Mouse (Mus musculus): Measurements from ENCODE around the gene Acvr2b. TPM values are rescaled to one million over a fixed set of nuclear protein-coding genes. Genes with fewer than 3 reads are reported as not detected.

Gene Acvr2b
- polyA plus RNA-seq, 1 experiment: 6.2 TPM

GRCm38 (mm10) chr9:119425976-119426415, 24.1 kb downstream of the Acvr2b start:
- Histone ChIP-seq H3K27me3 (replicated peaks; ENCODE audit: control insufficient read depth, insufficient read depth, low read length) (no peaks in the 10 kb centered on the region), H3K36me3 (ENCODE audit: control insufficient read depth, insufficient read depth, low read length) (no peaks in the 10 kb centered on the region), H3K27ac (ENCODE audit: insufficient read depth, low read depth, low read length) (no peak overlapping the region), H3K4me1 (ENCODE audit: control insufficient read depth, insufficient read depth, low read length) (peaks cover 13% of the 10 kb centered on the region), H3K4me3 (ENCODE audit: insufficient read depth, low read depth, low read length) (no peak overlapping the region)
- DNase-seq: no peak
- WGBS: 86% methylated on average over 13 of the region's 13 CpGs
- TF ChIP-seq CTCF (conservative IDR thresholded peaks at IDR 0.05; ENCODE audit: insufficient read depth, insufficient read length, low read depth, low read length) (no peak), POLR2A (IDR thresholded peaks at IDR 0.05; ENCODE audit: low read depth, low read length) (no peak)

DNA sequence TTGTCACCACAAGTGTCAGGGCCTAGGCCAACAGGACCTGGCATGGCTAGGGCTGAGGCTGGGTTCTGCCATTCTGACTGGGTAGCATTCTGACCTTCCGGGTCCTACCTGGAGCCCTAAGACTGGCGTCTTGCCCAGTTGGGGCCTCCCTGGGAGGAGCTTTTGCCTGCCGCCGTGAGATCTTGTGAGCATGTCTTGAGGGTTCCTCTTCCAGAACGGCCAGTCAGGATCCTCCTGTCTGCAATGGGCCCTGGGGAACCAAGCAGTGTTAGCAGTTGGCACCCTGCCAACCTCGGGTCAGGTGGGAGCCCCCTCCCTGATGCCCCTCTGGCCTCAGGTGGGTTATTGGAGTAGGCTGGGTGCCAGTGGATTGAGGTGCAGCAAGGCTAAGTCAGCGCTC, 24.6 kb downstream of the Acvr2b start:
- Histone ChIP-seq H3K36me3 (ENCODE audit: control insufficient read depth, insufficient read depth, low read length) (no peaks in the 10 kb centered on the region), H3K4me1 (ENCODE audit: control insufficient read depth, insufficient read depth, low read length) (peaks cover 13% of the 10 kb centered on the region), H3K4me3 (ENCODE audit: insufficient read depth, low read depth, low read length) (no peak overlapping the region), H3K27ac (ENCODE audit: insufficient read depth, low read depth, low read length) (no peak overlapping the region), H3K27me3 (replicated peaks; ENCODE audit: control insufficient read depth, insufficient read depth, low read length) (no peaks in the 10 kb centered on the region)
- WGBS: 27% methylated on average over 7 of the region's 7 CpGs
- DNase-seq: peak; percentile 42
- TF ChIP-seq CTCF (conservative IDR thresholded peaks at IDR 0.05; ENCODE audit: insufficient read depth, insufficient read length, low read depth, low read length) (no peak), POLR2A (IDR thresholded peaks at IDR 0.05; ENCODE audit: low read depth, low read length) (no peak)

- Histone ChIP-seq H3K27ac (ENCODE audit: insufficient read depth, low read depth, low read length) (no peak overlapping the region), H3K4me3 (ENCODE audit: insufficient read depth, low read depth, low read length) (no peak overlapping the region), H3K27me3 (replicated peaks; ENCODE audit: control insufficient read depth, insufficient read depth, low read length) (no peaks in the 10 kb centered on the region), H3K4me1 (ENCODE audit: control insufficient read depth, insufficient read depth, low read length) (peaks cover 8% of the 10 kb centered on the region), H3K36me3 (ENCODE audit: control insufficient read depth, insufficient read depth, low read length) (no peaks in the 10 kb centered on the region)
- 36% methylated on average over 7 of the region's 7 CpGs for WGBS
- TF ChIP-seq POLR2A (IDR thresholded peaks at IDR 0.05; ENCODE audit: low read depth, low read length) (no peak), CTCF (conservative IDR thresholded peaks at IDR 0.05; ENCODE audit: insufficient read depth, insufficient read length, low read depth, low read length) (peak; percentile 99)
- DNase-seq: peak; percentile 89
Observed at GRCm38 (mm10) chr9:119430311-119430710, 28.4 kb downstream of the Acvr2b start.

- Histone ChIP-seq H3K27ac (ENCODE audit: insufficient read depth, low read depth, low read length) (no peak overlapping the region), H3K4me3 (ENCODE audit: insufficient read depth, low read depth, low read length) (no peak overlapping the region), H3K36me3 (ENCODE audit: control insufficient read depth, insufficient read depth, low read length) (no peaks in the 10 kb centered on the region), H3K4me1 (ENCODE audit: control insufficient read depth, insufficient read depth, low read length) (no peaks in the 10 kb centered on the region), H3K27me3 (replicated peaks; ENCODE audit: control insufficient read depth, insufficient read depth, low read length) (no peaks in the 10 kb centered on the region)
- 63% methylated on average over 2 of the region's 2 CpGs for WGBS
- no peak for DNase-seq
- TF ChIP-seq POLR2A (IDR thresholded peaks at IDR 0.05; ENCODE audit: low read depth, low read length): no peak
Observed at GRCm38 (mm10) chr9:119435855-119436254, 33.9 kb downstream of the Acvr2b start.

DNA sequence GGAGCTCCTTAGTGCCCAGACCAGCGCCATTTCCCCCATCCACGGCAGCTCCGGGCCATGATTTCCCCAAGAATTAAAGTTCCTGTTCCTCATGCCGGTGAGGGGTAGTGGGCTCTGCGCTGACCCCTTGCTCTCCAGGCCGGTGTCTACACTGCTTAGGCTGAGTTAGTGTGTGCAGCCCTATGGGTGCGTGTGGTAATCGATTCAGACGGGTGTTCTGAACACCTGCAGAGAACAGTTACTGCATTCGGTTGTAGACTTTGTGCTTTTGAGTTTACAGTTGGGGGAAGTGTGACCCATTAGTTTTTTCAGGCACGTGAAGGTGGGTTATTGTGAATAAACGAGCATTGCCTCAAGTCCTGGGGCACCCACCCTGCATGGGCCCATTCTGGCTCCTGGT, 36.1 kb downstream of the Acvr2b start:
- Histone ChIP-seq H3K27me3 (replicated peaks; ENCODE audit: control insufficient read depth, insufficient read depth, low read length) (no peaks in the 10 kb centered on the region), H3K27ac (ENCODE audit: insufficient read depth, low read depth, low read length) (no peak overlapping the region), H3K4me3 (ENCODE audit: insufficient read depth, low read depth, low read length) (no peak overlapping the region), H3K36me3 (ENCODE audit: control insufficient read depth, insufficient read depth, low read length) (no peaks in the 10 kb centered on the region), H3K4me1 (ENCODE audit: control insufficient read depth, insufficient read depth, low read length) (no peaks in the 10 kb centered on the region)
- no peak for DNase-seq
- TF ChIP-seq POLR2A (IDR thresholded peaks at IDR 0.05; ENCODE audit: low read depth, low read length): no peak
- TF ChIP-seq CTCF (conservative IDR thresholded peaks at IDR 0.05; ENCODE audit: insufficient read depth, insufficient read length, low read depth, low read length): no peak
- WGBS: 84% methylated on average over 12 of the region's 12 CpGs

DNA sequence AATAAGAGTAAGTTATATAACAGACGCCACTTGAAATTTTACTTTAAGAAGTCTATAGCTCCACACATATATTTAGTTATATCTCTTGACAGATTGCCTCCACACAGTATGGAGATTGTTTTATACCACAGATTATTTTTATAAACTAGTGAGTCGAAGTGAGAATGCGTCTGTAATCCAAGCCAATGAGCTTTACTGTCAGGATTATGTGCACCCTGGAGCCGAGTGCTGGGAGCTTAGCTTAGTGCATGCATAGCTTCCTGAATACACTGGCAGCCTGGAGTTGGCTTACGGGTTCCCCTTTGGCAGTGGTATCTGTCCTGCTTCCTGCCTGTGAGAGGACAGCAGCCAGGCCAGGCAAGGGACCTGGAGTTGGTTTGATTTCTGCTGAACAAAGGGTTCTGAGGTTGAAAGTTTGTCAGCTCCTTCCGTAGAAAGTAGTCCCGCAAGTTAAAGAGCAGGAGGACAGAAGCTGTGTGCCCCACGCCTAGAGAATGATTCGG, 36.6 kb downstream of the Acvr2b start:
- DNase-seq: no peak
- 89% methylated on average over 9 of the region's 9 CpGs for WGBS
- no peak overlapping the region for H3K4me3 ChIP-seq (ENCODE audit: insufficient read depth, low read depth, low read length)
- H3K27me3 ChIP-seq (replicated peaks; ENCODE audit: control insufficient read depth, insufficient read depth, low read length): no peaks in the 10 kb centered on the region
- no peak for TF ChIP-seq CTCF (conservative IDR thresholded peaks at IDR 0.05; ENCODE audit: insufficient read depth, insufficient read length, low read depth, low read length)
- no peak for TF ChIP-seq POLR2A (IDR thresholded peaks at IDR 0.05; ENCODE audit: low read depth, low read length)
- no peaks in the 10 kb centered on the region for H3K4me1 ChIP-seq (ENCODE audit: control insufficient read depth, insufficient read depth, low read length)
- no peak overlapping the region for H3K27ac ChIP-seq (ENCODE audit: insufficient read depth, low read depth, low read length)
- no peaks in the 10 kb centered on the region for H3K36me3 ChIP-seq (ENCODE audit: control insufficient read depth, insufficient read depth, low read length)

- peak within 1 kb of the TSS; percentile 86 for H3K4me3 ChIP-seq (ENCODE audit: insufficient read depth, low read depth, low read length)
- peaks cover 3% of the 10 kb centered on the region; the same call in 1 of the 2 replicates for H3K4me1 ChIP-seq (ENCODE audit: control insufficient read depth, insufficient read depth, low read length)
- TF ChIP-seq CTCF (conservative IDR thresholded peaks at IDR 0.05; ENCODE audit: insufficient read depth, insufficient read length, low read depth, low read length) (peak; percentile 70), POLR2A (IDR thresholded peaks at IDR 0.05; ENCODE audit: low read depth, low read length) (no peak)
- H3K27ac ChIP-seq (ENCODE audit: insufficient read depth, low read depth, low read length): no peak within 1 kb of the TSS
- H3K36me3 ChIP-seq (ENCODE audit: control insufficient read depth, insufficient read depth, low read length): no peaks in the 10 kb centered on the region
- under 1% methylated on average over 52 of the region's 52 CpGs for WGBS
- peak; percentile 98 for DNase-seq
- no peaks in the 10 kb centered on the region for H3K27me3 ChIP-seq (replicated peaks; ENCODE audit: control insufficient read depth, insufficient read depth, low read length)
Observed at GRCm38 (mm10) chr9:119444738-119445429, 43.0 kb downstream of the Acvr2b start, which contains the start of gene Exog. Gene Exog (plus strand): TSS chr9:119444943.
